Comparison of ENCODE assay signal across 10 mouse cellular contexts in the genomic region with DNA sequence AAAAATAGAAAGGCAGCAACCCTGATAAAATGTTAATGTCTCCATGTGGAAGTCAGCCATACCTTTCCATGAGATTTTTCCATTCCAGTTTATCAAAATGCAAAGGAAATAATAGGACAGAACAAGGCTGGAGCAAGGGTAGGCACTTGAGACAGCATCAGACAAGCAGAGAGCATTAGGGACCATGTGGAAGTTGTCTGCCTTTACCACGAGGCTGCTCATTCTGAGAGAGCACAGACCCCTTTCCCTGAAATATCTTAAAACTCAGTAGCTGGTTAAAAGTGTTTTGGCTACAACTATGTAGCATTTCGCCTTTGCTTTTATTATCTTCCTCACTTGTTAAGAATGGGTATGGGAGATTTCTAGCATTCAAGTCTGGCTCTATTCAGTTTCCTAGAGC. TPM values are rescaled to one million over a fixed set of nuclear protein-coding genes. Genes with fewer than 3 reads are reported as not detected.
DNase-seq lines count a peak whose midpoint lies in the region; ATAC-seq and TF ChIP-seq lines count a peak whose summit lies in the region.
"Had no signal": no experiment of that assay in that cellular context is flagged by ENCODE, and none has a peak within 500 bp of the region (broad histone marks: within the 10 kb centered on the region; RNA-seq: fewer than 3 reads in every experiment).

No protein-coding gene starts in this region.

- H3K9me3 ChIP-seq in kidney, embryonic 16.5 days (ENCODE audit: low read length): no peaks in the 10 kb centered on the region
- no peaks in the 10 kb centered on the region for H3K9me3 ChIP-seq in embryonic facial prominence, embryonic 15.5 days (replicated peaks)
- no peaks in the 10 kb centered on the region for H3K9me3 ChIP-seq in intestine, postnatal 0 days (ENCODE audit: control insufficient read depth)
- H3K9me3 ChIP-seq in midbrain, postnatal 0 days (ENCODE audit: low read length): no peaks in the 10 kb centered on the region

- H3K27ac ChIP-seq in kidney, embryonic 16.5 days (ENCODE audit: low read length): no peak overlapping the region
- no peak overlapping the region for H3K27ac ChIP-seq in embryonic facial prominence, embryonic 15.5 days (replicated peaks)
- no peak overlapping the region for H3K27ac ChIP-seq in intestine, postnatal 0 days (ENCODE audit: low read depth, low read length)
- no peak overlapping the region for H3K27ac ChIP-seq in midbrain, postnatal 0 days (ENCODE audit: low read depth, low read length)

- TF ChIP-seq CTCF in intestine, postnatal 0 days (IDR thresholded peaks at IDR 0.05; ENCODE audit: low read depth): no peak
- TF ChIP-seq CTCF in midbrain, postnatal 0 days (IDR thresholded peaks at IDR 0.05): no peak

- H3K36me3 ChIP-seq in kidney, embryonic 16.5 days (ENCODE audit: insufficient read depth, low read length): 0 out of 2 replicates have a peak, but pooled peaks cover 4% of the 10 kb centered on the region
- H3K36me3 ChIP-seq in embryonic facial prominence, embryonic 15.5 days: no peaks in the 10 kb centered on the region
- H3K36me3 ChIP-seq in intestine, postnatal 0 days (ENCODE audit: control insufficient read depth, insufficient read depth): no peaks in the 10 kb centered on the region; the same call in 1 of the 2 replicates
- H3K36me3 ChIP-seq in midbrain, postnatal 0 days (ENCODE audit: insufficient read depth, low read length): no peaks in the 10 kb centered on the region

- H3K4me2 ChIP-seq in kidney, embryonic 16.5 days (replicated peaks; ENCODE audit: low read depth, low read length): peak overlapping the region; percentile 66
- H3K4me2 ChIP-seq in embryonic facial prominence, embryonic 15.5 days (replicated peaks): peak overlapping the region; percentile 62
- peak overlapping the region; percentile 63; the same call in 1 of the 2 replicates for H3K4me2 ChIP-seq in intestine, postnatal 0 days (replicated peaks; ENCODE audit: low read depth)
- H3K4me2 ChIP-seq in midbrain, postnatal 0 days (ENCODE audit: low read depth, low read length, poor library complexity, severe bottlenecking): peak overlapping the region; percentile 59

- H3K4me3 ChIP-seq in kidney, embryonic 16.5 days (ENCODE audit: low read length): peak overlapping the region; percentile 68
- peak overlapping the region; percentile 79 for H3K4me3 ChIP-seq in embryonic facial prominence, embryonic 15.5 days (replicated peaks)
- no peak overlapping the region for H3K4me3 ChIP-seq in intestine, postnatal 0 days (ENCODE audit: low read depth, low read length)
- no peak overlapping the region; the same call in 1 of the 2 replicates for H3K4me3 ChIP-seq in midbrain, postnatal 0 days (ENCODE audit: low read depth, low read length)

- ATAC-seq in kidney, embryonic 16.5 days (ENCODE audit: low FRiP score, low TSS enrichment): no peak
- no peak for ATAC-seq in embryonic facial prominence, embryonic 15.5 days (ENCODE audit: insufficient number of reproducible peaks, low FRiP score, low TSS enrichment, low read depth)
- ATAC-seq in intestine, postnatal 0 days: no peak
- ATAC-seq in midbrain, postnatal 0 days (ENCODE audit: low FRiP score): no peak

- H3K27me3 ChIP-seq in kidney, embryonic 16.5 days (ENCODE audit: insufficient read depth, low read length): no peaks in the 10 kb centered on the region
- H3K27me3 ChIP-seq in embryonic facial prominence, embryonic 15.5 days: no peaks in the 10 kb centered on the region
- no peaks in the 10 kb centered on the region for H3K27me3 ChIP-seq in intestine, postnatal 0 days (replicated peaks; ENCODE audit: control insufficient read depth, insufficient read depth, low read length)
- no peaks in the 10 kb centered on the region for H3K27me3 ChIP-seq in midbrain, postnatal 0 days (ENCODE audit: insufficient read depth, low read length)

- H3K4me1 ChIP-seq in kidney, embryonic 16.5 days (ENCODE audit: insufficient read depth, low read length): peaks cover 9% of the 10 kb centered on the region; the same call in 1 of the 2 replicates
- H3K4me1 ChIP-seq in embryonic facial prominence, embryonic 15.5 days: peaks cover 13% of the 10 kb centered on the region
- H3K4me1 ChIP-seq in intestine, postnatal 0 days (replicated peaks; ENCODE audit: control insufficient read depth, insufficient read depth, low read length): 0 out of 2 replicates have a peak, but pooled peaks cover 3% of the 10 kb centered on the region
- peaks cover 7% of the 10 kb centered on the region; the same call in 1 of the 2 replicates for H3K4me1 ChIP-seq in midbrain, postnatal 0 days (ENCODE audit: insufficient read depth, low read length)

- 56% methylated on average over 2 of the region's 2 CpGs for WGBS in kidney, embryonic 16.5 days
- WGBS in embryonic facial prominence, embryonic 15.5 days: 53% methylated on average over 2 of the region's 2 CpGs
- 54% methylated on average over 2 of the region's 2 CpGs for WGBS in intestine, postnatal 0 days
- 60% methylated on average over 2 of the region's 2 CpGs for WGBS in midbrain, postnatal 0 days

- DNase-seq in kidney, postnatal 14 days: no peak
- no peak for DNase-seq in midbrain, postnatal 0 days (ENCODE audit: low spot score)
- no peak for DNase-seq in adrenal gland, adult 2 months
- DNase-seq in cerebellum, adult 9-10 months: no peak
- DNase-seq in right cerebral cortex, postnatal 10 days (ENCODE audit: low spot score in 2 of 2): no peak
- DNase-seq: lung, postnatal 14 days had no signal

- peak overlapping the region; percentile 81; the same call in 1 of the 2 replicates for H3K9ac ChIP-seq in kidney, embryonic 16.5 days (replicated peaks; ENCODE audit: low read length)
- no peak overlapping the region for H3K9ac ChIP-seq in embryonic facial prominence, embryonic 15.5 days
- H3K9ac ChIP-seq in intestine, postnatal 0 days (ENCODE audit: low read depth, low read length): no peak overlapping the region; the same call in 1 of the 2 replicates
- no peak overlapping the region for H3K9ac ChIP-seq in midbrain, postnatal 0 days (replicated peaks; ENCODE audit: low read length, poor library complexity, severe bottlenecking)

RNA-seq across cellular contexts. Expression of a gene that starts 0.8 kb away (rescaled TPM):
- polyA plus RNA-seq in kidney, embryonic 16.5 days (2015; fragmentation: Nextera tagmentation; extraction: Ambion mirVana): 37.1 and 44.4 TPM in 2 replicates
- 21.5 and 27.4 TPM in 2 replicates for polyA plus RNA-seq in embryonic facial prominence, embryonic 15.5 days (2015; fragmentation: Nextera tagmentation; extraction: Ambion mirVana)
- polyA plus RNA-seq in intestine, postnatal 0 days (2015; fragmentation: Nextera tagmentation; extraction: Ambion mirVana): 17.7 and 18.1 TPM in 2 replicates
- total RNA-seq in midbrain, postnatal 0 days (2014; rRNA removed): 5.2 and 6.3 TPM in 2 replicates
- polyA plus RNA-seq in midbrain, postnatal 0 days (2015; fragmentation: Nextera tagmentation; extraction: Ambion mirVana): 9.8 and 11.1 TPM in 2 replicates
- 10 to 100 TPM; 18.9 to 22.0 TPM for total RNA-seq in adrenal gland, adult 2 months (2021)
- 7.5 and 9.5 TPM in 2 replicates for polyA plus RNA-seq in adrenal gland, adult 2 months (2012; rRNA removed)

RNA-seq across cellular contexts. Expression of a gene that starts 19.8 kb away (rescaled TPM):
- 0.05 TPM in 1 of 2 replicates, not detected in the other for polyA plus RNA-seq in kidney, embryonic 16.5 days (2015; fragmentation: Nextera tagmentation; extraction: Ambion mirVana)
- polyA plus RNA-seq in embryonic facial prominence, embryonic 15.5 days (2015; fragmentation: Nextera tagmentation; extraction: Ambion mirVana): 1.5 and 1.7 TPM in 2 replicates
- polyA plus RNA-seq in intestine, postnatal 0 days (2015; fragmentation: Nextera tagmentation; extraction: Ambion mirVana): not detected in 2 replicates
- total RNA-seq in midbrain, postnatal 0 days (2014; rRNA removed): not detected in 2 replicates
- 0.05 TPM in 1 of 2 replicates, not detected in the other for polyA plus RNA-seq in midbrain, postnatal 0 days (2015; fragmentation: Nextera tagmentation; extraction: Ambion mirVana)
- not detected for total RNA-seq in adrenal gland, adult 2 months (2021)
- 0.04 TPM in 1 of 2 replicates, not detected in the other for polyA plus RNA-seq in adrenal gland, adult 2 months (2012; rRNA removed)

RNA-seq across cellular contexts. Expression of a gene that starts 28.6 kb away (rescaled TPM):
- 12.3 and 15.1 TPM in 2 replicates for polyA plus RNA-seq in kidney, embryonic 16.5 days (2015; fragmentation: Nextera tagmentation; extraction: Ambion mirVana)
- 30.9 and 44.5 TPM in 2 replicates for polyA plus RNA-seq in embryonic facial prominence, embryonic 15.5 days (2015; fragmentation: Nextera tagmentation; extraction: Ambion mirVana)
- 7.2 and 7.9 TPM in 2 replicates for polyA plus RNA-seq in intestine, postnatal 0 days (2015; fragmentation: Nextera tagmentation; extraction: Ambion mirVana)
- total RNA-seq in midbrain, postnatal 0 days (2014; rRNA removed): 0.52 and 0.55 TPM in 2 replicates
- polyA plus RNA-seq in midbrain, postnatal 0 days (2015; fragmentation: Nextera tagmentation; extraction: Ambion mirVana): 0.69 and 0.75 TPM in 2 replicates
- total RNA-seq in adrenal gland, adult 2 months (2021): 1 to 10 TPM in 1 of 2 experiments, under 1 TPM in 1; 0.63 to 1.3 TPM
- 0.19 and 0.54 TPM in 2 replicates for polyA plus RNA-seq in adrenal gland, adult 2 months (2012; rRNA removed)

RNA-seq across cellular contexts. Expression of a gene that starts 57.1 kb away (rescaled TPM):
- polyA plus RNA-seq in kidney, embryonic 16.5 days (2015; fragmentation: Nextera tagmentation; extraction: Ambion mirVana): 0.33 and 0.37 TPM in 2 replicates
- 2.7 and 2.9 TPM in 2 replicates for polyA plus RNA-seq in embryonic facial prominence, embryonic 15.5 days (2015; fragmentation: Nextera tagmentation; extraction: Ambion mirVana)
- 0.05 and 0.12 TPM in 2 replicates for polyA plus RNA-seq in intestine, postnatal 0 days (2015; fragmentation: Nextera tagmentation; extraction: Ambion mirVana)
- total RNA-seq in midbrain, postnatal 0 days (2014; rRNA removed): 5.1 and 5.6 TPM in 2 replicates
- 2.4 and 2.7 TPM in 2 replicates for polyA plus RNA-seq in midbrain, postnatal 0 days (2015; fragmentation: Nextera tagmentation; extraction: Ambion mirVana)
- total RNA-seq in adrenal gland, adult 2 months (2021): not detected
- polyA plus RNA-seq in adrenal gland, adult 2 months (2012; rRNA removed): not detected in 2 replicates
- total RNA-seq: gastrocnemius, adult 18-20 months had no signal

Comparison
In these comparisons a context has a peak if more than half of its experiments do, and no peak if none do; other contexts are left out.
1. H3K4me3 ChIP-seq: peak in kidney, embryonic 16.5 days (single experiment) and embryonic facial prominence, embryonic 15.5 days (single experiment); none in intestine, postnatal 0 days (single experiment) and midbrain, postnatal 0 days (single experiment).
2. Peak in every context shown above with its lines, with median percentiles within 50 percentile points of each other: H3K4me2 ChIP-seq.